Mouse (Mus musculus) myocyte (in vitro differentiated cells): Measurements from ENCODE around the gene Scg5. TPM values are rescaled to one million over a fixed set of nuclear protein-coding genes. Genes with fewer than 3 reads are reported as not detected.

ENCODE experiments used
- H3K27me3 ChIP-seq: one replicate; pipeline ENCODE4 v1.6.1; 2011; ENCODE audit not compliant: control insufficient read depth, insufficient read depth, insufficient read length
- H3K36me3 ChIP-seq: one replicate; pipeline ENCODE4 v1.6.1; 2011; ENCODE audit not compliant: control insufficient read depth, insufficient read depth
- H3K4me2 ChIP-seq: one replicate; pipeline ENCODE4 v1.6.1; 2011; ENCODE audit warnings: low read depth, control low read depth
- H3K4me3 ChIP-seq: one replicate; pipeline ENCODE4 v1.5.1; 2011; ENCODE audit warnings: mild to moderate bottlenecking, control low read depth, moderate library complexity
- H3K79me2 ChIP-seq: one replicate; pipeline ENCODE4 v1.6.1; 2011; ENCODE audit not compliant: control insufficient read depth, insufficient read depth
- H3ac ChIP-seq: one replicate; pipeline ENCODE4 v1.6.1; 2011; ENCODE audit not compliant: control insufficient read depth, insufficient read length
- CEBPB ChIP-seq: IDR thresholded peaks from 2 replicates; pipeline ENCODE4 v1.6.1; 2011; ENCODE audit warnings: mild to moderate bottlenecking, moderate library complexity; ENCODE audit not compliant: poor library complexity, insufficient read depth, severe bottlenecking
- E2F4 ChIP-seq: IDR thresholded peaks from one replicate; pipeline ENCODE4 v1.6.1; 2011; ENCODE audit warnings: mild to moderate bottlenecking, control low read depth, moderate library complexity; ENCODE audit not compliant: insufficient read depth
- MAX ChIP-seq: IDR thresholded peaks from one replicate; pipeline ENCODE4 v1.6.1; 2011; ENCODE audit warnings: low read depth, mild to moderate bottlenecking, control low read depth
- MYOD1 ChIP-seq, 3 experiments: IDR thresholded peaks; one replicate each; pipeline ENCODE4 v1.6.1; 2011; ENCODE audit warnings: control low read depth in 2 of 3, low read depth in 2 of 3, mild to moderate bottlenecking in 2 of 3, moderate library complexity in 1 of 3; ENCODE audit not compliant: insufficient read length in 2 of 3, control insufficient read depth in 1 of 3
- MYOG ChIP-seq, 3 experiments: IDR thresholded peaks; one replicate each; pipeline ENCODE4 v1.6.1; 2011; ENCODE audit warnings: control low read depth in 2 of 3, low read depth in 2 of 3, mild to moderate bottlenecking in 2 of 3; ENCODE audit not compliant: insufficient read length in 2 of 3, control insufficient read depth in 1 of 3, insufficient read depth in 1 of 3
- POLR2A ChIP-seq: IDR thresholded peaks from one replicate; pipeline ENCODE4 v1.6.1; 2011; ENCODE audit warnings: low read depth, mild to moderate bottlenecking, control low read depth, moderate library complexity; ENCODE audit not compliant: insufficient read length
- POLR2AphosphoS2 ChIP-seq: IDR thresholded peaks from one replicate; pipeline ENCODE4 v1.6.1; 2011; ENCODE audit warnings: low read depth, control low read depth; ENCODE audit not compliant: insufficient read length
- REST ChIP-seq: IDR thresholded peaks from one replicate; pipeline ENCODE4 v1.6.1; 2011; ENCODE audit warnings: mild to moderate bottlenecking, control low read depth, moderate library complexity; ENCODE audit not compliant: insufficient read depth, insufficient read length
- SRF ChIP-seq: IDR thresholded peaks from one replicate; pipeline ENCODE4 v1.6.1; 2011; ENCODE audit warnings: low read depth; ENCODE audit not compliant: control insufficient read depth, insufficient read length
- TCF12 ChIP-seq: IDR thresholded peaks from one replicate; pipeline ENCODE4 v1.6.1; 2011; ENCODE audit warnings: mild to moderate bottlenecking, control low read depth; ENCODE audit not compliant: poor library complexity, insufficient read depth, severe bottlenecking
- TCF3 ChIP-seq: IDR thresholded peaks from one replicate; pipeline ENCODE4 v1.6.1; 2011; ENCODE audit warnings: low read depth, control low read depth; ENCODE audit not compliant: insufficient read length
- USF1 ChIP-seq: IDR thresholded peaks from one replicate; pipeline ENCODE4 v1.6.1; 2011; ENCODE audit warnings: low read depth, mild to moderate bottlenecking, control low read depth, moderate library complexity
- polyA plus RNA-seq: library from polyadenylated mRNA; unstranded; fragments of >200 nt; fragmentation: generic; extraction: Trizol; gene quantifications from one replicate; pipeline ENCODE4 v1.2.1, GENCODE M21; 2012; ENCODE audit warnings: missing spikeins

Scg5 gene
- polyA plus RNA-seq, 1 experiment, result 0.08 TPM

- TF ChIP-seq MAX (no peak), MYOD1 (IDR thresholded peaks at IDR 0.05; ENCODE audit: control insufficient read depth in 1 of 3, insufficient read length in 2 of 3, low read depth in 2 of 3) (no peak), E2F4 (no peak), POLR2A (no peak), TCF12 (no peak), MYOG (IDR thresholded peaks at IDR 0.05; ENCODE audit: control insufficient read depth in 1 of 3, insufficient read depth in 1 of 3, insufficient read length in 2 of 3, low read depth in 2 of 3) (no peak), USF1 (no peak), REST (no peak), TCF3 (no peak), CEBPB (no peak), POLR2AphosphoS2 (no peak), SRF (no peak)
- no peaks in the 10 kb centered on the region for H3K36me3 ChIP-seq
- no peaks in the 10 kb centered on the region for H3K27me3 ChIP-seq
- H3K4me2 ChIP-seq, result no peak overlapping the region
- no peak overlapping the region for H3K4me3 ChIP-seq
- H3ac ChIP-seq, result no peak overlapping the region
- H3K79me2 ChIP-seq, result no peaks in the 10 kb centered on the region
Observed at GRCm38 (mm10) chr2:113781107-113781506, 47.8 kb downstream of the Scg5 start.

GRCm38 (mm10) chr2:113779336-113779735 lies 49.6 kb downstream of the Scg5 start:
- Histone ChIP-seq H3K79me2 (no peaks in the 10 kb centered on the region), H3ac (no peak overlapping the region), H3K4me2 (no peak overlapping the region), H3K36me3 (no peaks in the 10 kb centered on the region), H3K4me3 (no peak overlapping the region), H3K27me3 (no peaks in the 10 kb centered on the region)
- TF ChIP-seq REST, result no peak
- no peak for TF ChIP-seq CEBPB
- TF ChIP-seq USF1, result no peak
- TF ChIP-seq TCF3, result no peak
- TF ChIP-seq MAX, result no peak
- no peak for TF ChIP-seq POLR2A
- no peak for TF ChIP-seq E2F4
- no peak for TF ChIP-seq SRF
- no peak for TF ChIP-seq MYOG (IDR thresholded peaks at IDR 0.05; ENCODE audit: control insufficient read depth in 1 of 3, insufficient read depth in 1 of 3, insufficient read length in 2 of 3, low read depth in 2 of 3)
- TF ChIP-seq TCF12, result no peak
- no peak for TF ChIP-seq POLR2AphosphoS2
- TF ChIP-seq MYOD1 (IDR thresholded peaks at IDR 0.05; ENCODE audit: control insufficient read depth in 1 of 3, insufficient read length in 2 of 3, low read depth in 2 of 3), result no peak

- no peak overlapping the region for H3K4me2 ChIP-seq
- H3K79me2 ChIP-seq, result no peaks in the 10 kb centered on the region
- no peaks in the 10 kb centered on the region for H3K36me3 ChIP-seq
- no peaks in the 10 kb centered on the region for H3K27me3 ChIP-seq
- TF ChIP-seq TCF3 (no peak), REST (no peak), MYOG (IDR thresholded peaks at IDR 0.05; ENCODE audit: control insufficient read depth in 1 of 3, insufficient read depth in 1 of 3, insufficient read length in 2 of 3, low read depth in 2 of 3) (no peak), SRF (no peak), CEBPB (no peak), TCF12 (no peak), POLR2AphosphoS2 (no peak), E2F4 (no peak), POLR2A (no peak), MYOD1 (IDR thresholded peaks at IDR 0.05; ENCODE audit: control insufficient read depth in 1 of 3, insufficient read length in 2 of 3, low read depth in 2 of 3) (no peak), MAX (no peak), USF1 (no peak)
- H3K4me3 ChIP-seq, result no peak overlapping the region
- H3ac ChIP-seq, result no peak overlapping the region
Observed at GRCm38 (mm10) chr2:113778036-113778435, 50.9 kb downstream of the Scg5 start.

- no peak overlapping the region for H3K4me2 ChIP-seq
- no peak overlapping the region for H3K4me3 ChIP-seq
- TF ChIP-seq TCF12 (no peak), CEBPB (no peak), SRF (no peak), MYOG (IDR thresholded peaks at IDR 0.05; ENCODE audit: control insufficient read depth in 1 of 3, insufficient read depth in 1 of 3, insufficient read length in 2 of 3, low read depth in 2 of 3) (no peak), POLR2AphosphoS2 (no peak), REST (no peak), USF1 (no peak), E2F4 (no peak), TCF3 (no peak), POLR2A (no peak), MYOD1 (IDR thresholded peaks at IDR 0.05; ENCODE audit: control insufficient read depth in 1 of 3, insufficient read length in 2 of 3, low read depth in 2 of 3) (no peak), MAX (no peak)
- no peaks in the 10 kb centered on the region for H3K36me3 ChIP-seq
- H3ac ChIP-seq, result no peak overlapping the region
- no peaks in the 10 kb centered on the region for H3K27me3 ChIP-seq
- no peaks in the 10 kb centered on the region for H3K79me2 ChIP-seq
Observed at GRCm38 (mm10) chr2:113776297-113776696, 52.6 kb downstream of the Scg5 start.
